Mouse (Mus musculus): ENCODE results near the gene Tnfrsf13c.

The Tnfrsf13c gene

DNA sequence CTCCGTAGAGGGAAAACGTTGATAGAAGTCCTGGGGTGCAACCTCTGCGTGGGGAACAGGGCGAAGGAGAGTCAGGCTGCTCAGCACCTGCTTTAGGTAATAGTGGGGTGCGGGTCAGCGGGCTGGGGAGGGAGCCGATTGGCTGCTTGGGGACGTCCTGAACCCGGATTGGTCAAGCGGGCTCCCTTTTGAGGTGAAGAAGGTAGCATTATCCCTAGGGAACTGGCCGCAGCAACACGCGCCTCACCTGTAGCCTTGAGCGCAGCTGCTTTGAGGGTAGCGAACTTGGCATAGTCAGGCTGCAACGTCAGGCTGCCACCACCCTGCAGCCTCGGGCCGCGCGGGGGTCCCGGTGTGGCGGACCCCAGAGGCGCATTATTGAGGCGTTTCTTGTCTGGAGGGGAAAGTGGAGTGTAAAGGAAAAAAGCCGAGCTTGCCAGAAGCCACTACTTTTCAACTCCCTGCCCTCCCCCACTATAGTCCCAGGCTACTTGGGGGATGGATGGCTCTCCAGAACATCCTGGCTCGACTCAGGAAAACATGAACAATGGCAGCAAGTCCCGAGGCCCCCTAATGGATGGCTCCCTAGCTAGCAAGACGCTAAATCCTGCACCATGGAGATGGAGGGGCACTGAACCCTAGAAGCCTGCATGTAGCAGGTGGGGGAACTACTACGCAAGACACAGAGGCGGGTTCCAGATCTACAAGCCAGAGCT is 16.5 kb downstream of the Tnfrsf13c start:
- DNase-seq (ENCODE audit: low spot score in 2 of 2): no peak

DNA sequence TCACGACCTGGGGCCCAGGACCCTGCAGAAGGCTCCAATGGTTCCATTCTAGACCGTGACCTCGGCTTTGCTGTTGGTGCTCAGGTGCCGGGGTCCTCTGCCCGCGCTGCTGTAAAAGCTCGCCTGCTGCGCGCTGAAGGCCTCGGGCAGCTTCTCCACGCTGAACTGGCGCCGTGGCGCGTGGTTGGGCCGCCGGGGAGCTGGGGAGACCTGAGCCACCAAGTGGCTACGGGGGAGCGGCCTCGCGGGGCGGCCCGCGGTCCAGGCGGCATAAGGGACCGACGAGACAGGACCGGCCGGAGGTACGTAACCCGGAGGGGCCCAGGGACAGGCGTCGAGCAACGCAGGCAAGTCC is 17.1 kb downstream of the Tnfrsf13c start:
- no peak for DNase-seq (ENCODE audit: low spot score in 2 of 2)

DNA sequence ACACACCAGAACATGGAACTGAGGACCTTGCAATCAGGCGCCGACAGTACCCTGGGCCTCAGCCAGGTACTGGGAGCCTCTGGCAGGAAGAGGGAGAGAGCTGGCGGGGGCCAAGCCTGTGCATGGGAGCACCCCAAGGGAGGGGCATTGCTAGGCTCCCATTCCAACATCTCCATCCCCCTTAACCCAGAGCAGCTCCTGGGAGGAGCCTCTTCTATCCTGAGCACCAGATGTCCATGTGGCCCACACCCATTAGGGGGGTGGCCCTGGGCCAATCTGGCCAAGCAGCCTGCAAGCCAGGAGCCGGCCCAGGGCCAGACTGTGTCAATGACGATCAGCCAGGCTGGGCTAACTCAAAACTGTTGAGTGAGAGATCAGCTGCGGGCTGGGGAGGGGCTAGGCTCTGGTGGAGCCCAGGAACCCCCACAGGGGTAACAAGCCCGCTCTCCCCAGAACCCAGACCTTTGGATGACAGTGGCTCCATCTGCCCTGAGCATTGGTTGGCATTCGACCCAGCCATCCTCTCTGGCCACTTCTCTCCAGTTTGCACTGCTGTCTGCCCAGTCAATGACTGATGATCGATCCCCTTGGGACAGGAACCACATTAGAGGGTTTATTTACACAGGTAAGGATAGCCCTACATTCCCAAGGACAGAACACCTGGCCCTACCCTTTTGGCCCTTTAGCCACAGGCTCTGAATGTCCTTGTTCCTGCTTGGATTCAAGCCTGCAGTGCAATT is 17.6 kb downstream of the Tnfrsf13c start:
- peak in 1 of 2 experiments; percentile 43 for DNase-seq (ENCODE audit: low spot score in 2 of 2)

DNA sequence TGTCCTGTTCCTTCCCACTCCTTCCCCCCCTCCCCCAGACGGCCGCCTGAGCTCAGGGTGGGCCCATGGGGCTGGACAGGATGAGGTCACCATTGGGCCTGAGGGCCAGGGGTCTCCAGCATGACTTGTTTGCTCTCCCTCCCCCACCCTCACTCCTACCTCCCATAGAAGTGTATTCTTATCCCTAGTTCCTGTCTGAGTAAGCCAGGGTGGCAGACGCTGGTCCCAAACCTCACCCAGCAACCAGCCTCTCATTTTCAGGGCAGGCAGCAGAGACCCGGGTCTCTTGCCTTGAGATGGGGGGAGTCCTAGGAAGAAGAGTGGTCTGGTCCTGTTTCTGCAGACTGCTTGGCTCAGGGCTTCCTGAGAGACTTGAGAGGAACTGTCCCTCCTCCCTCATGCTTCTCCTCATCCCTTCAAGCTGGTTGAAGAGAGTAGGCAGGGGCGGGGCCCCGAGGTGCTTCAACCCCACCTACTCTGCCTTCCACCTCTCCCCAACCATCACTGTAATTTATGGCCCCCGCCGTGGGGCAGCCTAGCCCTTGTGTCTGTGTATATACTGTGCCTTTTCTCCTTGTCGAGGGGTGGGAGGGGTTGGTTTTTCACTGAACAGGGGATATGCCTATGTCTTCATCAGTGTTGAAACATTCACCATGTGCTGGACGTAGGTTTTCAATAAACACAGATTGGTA is 19.3 kb downstream of the Tnfrsf13c start:
- no peak for DNase-seq (ENCODE audit: low spot score in 2 of 2)

DNA sequence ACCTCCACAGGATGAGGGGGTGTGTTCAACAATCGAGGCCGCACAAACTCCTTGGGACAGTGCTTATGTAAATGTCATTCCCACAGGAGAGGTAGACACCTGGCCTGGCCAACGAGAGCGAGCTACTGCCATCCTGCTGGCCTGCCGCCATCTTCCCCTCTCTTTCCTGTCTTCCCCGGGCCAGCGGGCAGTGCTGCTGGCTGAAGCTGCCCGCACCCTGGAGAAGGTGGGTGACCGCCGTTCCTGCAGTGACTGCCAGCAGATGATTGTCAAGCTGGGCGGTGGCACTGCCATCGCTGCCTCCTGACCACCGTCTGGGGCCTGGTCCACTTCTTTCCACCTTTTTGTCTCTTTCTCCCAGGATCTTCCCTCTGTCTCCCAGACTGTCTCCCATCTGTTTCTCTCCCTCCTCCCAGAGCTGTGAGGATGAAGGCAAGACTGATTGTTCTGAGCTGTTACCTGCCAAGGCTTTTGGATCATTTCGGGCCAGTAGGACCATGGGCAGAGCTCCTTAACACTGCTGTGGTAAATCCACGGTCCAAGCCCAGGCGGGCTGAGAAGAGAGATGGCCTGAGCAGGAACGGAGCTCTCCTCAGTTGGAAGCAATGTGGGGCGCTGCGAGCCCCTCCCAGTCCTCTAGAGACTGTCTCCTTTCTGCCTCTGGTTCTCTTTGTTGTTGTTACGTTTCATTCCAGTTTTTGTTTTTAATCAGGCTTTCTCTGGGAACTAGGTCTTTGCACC is 20.4 kb downstream of the Tnfrsf13c start:
- DNase-seq (ENCODE audit: low spot score in 2 of 2): no peak

DNA sequence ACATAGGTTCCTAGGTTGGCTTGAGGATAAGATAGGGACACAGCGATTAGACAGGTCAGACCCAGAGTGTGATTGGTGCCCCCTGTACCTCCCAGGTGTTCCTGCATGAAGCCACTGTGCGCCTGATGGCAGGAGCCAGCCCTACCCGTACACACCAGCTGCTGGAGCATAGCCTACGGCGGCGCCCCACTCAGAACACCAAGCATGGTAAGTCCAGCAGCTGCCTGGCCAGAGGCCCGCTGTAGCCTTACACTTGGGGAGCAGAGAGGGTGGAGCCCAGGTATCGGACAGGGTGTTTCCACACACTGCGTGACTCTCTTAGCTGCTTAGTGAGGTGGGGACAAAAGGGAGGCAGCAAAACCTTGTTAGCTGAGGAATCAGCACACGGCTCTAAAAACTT is 21.1 kb downstream of the Tnfrsf13c start:
- no peak for DNase-seq (ENCODE audit: low spot score in 2 of 2)

DNA sequence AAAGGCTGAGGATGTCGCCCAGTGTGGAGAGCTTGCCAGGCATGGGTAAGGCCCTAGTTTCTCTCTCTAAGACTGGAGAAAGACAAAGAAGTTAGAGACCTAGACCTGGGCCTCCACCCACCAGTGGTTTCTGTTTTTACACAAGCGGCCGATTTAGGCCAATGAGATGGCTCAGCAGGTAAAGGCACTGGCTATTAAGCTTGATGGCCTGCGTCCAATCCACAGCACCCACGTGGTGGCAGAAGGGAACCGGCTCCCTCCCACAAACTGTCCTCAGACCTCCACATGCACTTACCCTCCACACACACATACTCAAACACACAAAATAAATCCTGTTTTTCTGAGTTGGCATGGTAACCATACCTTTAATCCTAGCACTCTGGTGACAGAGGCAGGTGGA is 22.1 kb downstream of the Tnfrsf13c start:
- no peak for DNase-seq (ENCODE audit: low spot score in 2 of 2)

DNA sequence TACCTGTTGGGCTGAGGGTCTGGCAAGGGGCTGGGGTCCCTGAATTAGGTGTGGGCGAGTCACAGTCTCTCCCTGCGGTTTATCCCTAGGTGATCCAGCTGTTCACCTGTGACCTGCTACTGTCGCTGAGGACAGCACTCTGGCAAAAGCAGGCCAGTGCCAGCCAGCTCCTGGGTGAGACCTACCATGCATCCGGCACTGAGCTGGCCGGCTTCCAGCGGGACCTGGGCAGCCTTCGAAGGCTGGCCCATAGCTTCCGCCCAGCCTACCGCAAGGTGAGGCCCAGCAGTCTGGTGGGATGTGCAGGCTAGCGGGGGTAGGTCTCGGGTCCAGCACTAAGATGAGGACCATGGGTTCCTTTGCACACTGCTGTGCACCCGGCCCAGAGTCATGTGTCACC is 24.6 kb downstream of the Tnfrsf13c start:
- no peak for DNase-seq (ENCODE audit: low spot score in 2 of 2)

DNA sequence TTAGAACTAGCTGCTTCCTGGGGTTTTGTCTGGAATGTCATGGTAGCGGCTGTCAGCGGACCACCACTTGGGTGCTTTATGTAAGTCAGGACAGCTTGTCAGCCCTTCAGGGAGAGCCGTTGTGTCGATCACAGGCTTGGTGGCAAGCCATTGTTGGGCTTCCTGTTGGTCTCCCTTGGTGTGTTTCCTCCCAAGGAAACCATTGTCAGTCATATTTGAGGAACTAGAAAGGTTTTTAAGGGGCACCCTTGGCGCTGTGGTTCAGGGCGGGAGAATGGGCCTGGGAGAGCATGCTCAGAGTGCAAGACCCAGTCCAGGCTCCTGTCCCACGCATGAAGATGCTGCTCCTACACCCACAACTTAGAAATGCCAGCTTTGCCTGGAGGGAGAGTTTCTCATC is 25.8 kb downstream of the Tnfrsf13c start:
- no peak for DNase-seq (ENCODE audit: low spot score in 2 of 2)

DNA sequence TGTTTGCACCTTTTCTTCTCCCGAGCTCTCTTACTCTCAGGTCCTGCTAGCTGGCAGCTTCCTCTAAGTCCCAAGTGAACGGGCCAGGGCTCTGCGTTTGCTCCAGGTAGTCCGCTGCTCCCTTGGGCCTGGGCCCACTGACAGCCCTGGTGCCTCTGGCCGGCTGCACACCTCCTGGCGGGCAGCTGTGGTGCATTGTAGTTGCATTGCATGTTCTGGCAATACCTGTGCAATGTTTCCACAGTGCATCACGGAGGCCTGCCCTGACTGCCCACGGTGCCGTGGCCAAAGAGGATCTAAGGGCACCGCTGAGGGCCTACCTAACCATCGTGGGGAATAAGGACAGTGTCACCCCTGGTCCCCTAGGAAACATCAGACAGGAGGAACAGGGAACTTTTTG is 26.2 kb downstream of the Tnfrsf13c start:
- no peak for DNase-seq (ENCODE audit: low spot score in 2 of 2)

DNA sequence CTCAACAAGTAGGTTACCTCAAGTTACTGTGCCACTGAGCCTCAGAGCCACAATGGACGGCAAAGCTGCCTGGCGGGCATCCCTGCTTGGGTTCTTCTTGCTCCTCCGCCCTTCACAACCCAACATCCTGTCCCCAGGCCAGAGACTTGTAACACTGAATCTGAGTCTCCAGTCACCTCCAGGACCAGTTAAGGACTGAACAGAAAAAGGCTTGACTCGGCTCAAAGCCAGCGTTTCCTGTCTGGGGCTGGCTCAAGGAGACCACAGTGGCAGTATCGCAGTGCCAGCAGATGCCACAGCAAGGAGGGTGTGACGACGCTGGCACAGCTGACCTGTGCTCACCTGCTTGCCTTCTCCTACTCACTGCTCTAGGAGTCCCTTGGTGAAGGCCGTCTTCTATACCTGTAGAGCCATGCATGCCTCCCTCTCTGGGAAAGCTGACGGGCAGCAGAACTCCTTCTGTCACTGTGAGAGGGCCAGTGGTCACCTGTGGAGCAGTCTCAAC is 26.9 kb downstream of the Tnfrsf13c start:
- no peak for DNase-seq (ENCODE audit: low spot score in 2 of 2)

DNA sequence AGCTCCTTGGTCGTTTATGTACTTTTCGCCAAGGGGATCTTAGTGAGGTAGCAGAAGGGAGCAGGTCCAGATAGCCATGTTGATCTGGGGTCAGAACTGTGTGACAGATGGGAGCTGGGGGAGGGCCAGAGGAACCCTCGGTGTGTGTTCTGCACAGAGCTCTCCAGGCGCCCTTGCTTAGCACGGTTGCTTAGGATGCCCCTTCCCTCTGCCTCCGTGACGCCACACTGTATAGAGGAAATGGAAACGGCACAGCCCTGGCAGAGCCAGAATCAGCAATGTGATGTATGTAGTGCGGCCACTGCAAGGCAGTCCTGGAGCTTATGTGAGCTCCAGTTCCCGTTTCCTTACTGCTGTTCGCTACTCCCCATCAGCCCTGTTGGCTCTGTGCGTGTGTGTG is 27.9 kb downstream of the Tnfrsf13c start:
- DNase-seq (ENCODE audit: low spot score in 2 of 2): no peak

DNA sequence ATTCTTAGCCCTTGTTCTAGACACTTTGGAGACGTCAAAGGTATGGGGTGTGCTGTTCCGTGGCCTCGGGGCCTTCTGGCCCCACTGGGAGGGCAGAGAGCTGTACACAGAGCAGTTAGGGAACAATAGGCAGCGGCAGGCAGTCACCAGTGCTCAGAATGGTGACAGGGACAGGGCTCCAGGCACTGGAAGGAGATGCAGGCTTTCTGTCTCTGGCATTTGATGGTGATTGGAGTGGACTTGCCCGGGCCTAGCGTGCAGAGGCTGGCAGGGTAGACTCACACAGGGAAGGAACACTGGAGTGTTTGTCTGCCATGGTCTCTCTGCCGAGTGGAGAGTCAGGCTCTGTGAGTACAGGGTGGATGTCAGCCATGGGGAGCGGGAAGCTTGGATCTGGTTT is 31.6 kb downstream of the Tnfrsf13c start:
- no peak for DNase-seq (ENCODE audit: low spot score in 2 of 2)

DNA sequence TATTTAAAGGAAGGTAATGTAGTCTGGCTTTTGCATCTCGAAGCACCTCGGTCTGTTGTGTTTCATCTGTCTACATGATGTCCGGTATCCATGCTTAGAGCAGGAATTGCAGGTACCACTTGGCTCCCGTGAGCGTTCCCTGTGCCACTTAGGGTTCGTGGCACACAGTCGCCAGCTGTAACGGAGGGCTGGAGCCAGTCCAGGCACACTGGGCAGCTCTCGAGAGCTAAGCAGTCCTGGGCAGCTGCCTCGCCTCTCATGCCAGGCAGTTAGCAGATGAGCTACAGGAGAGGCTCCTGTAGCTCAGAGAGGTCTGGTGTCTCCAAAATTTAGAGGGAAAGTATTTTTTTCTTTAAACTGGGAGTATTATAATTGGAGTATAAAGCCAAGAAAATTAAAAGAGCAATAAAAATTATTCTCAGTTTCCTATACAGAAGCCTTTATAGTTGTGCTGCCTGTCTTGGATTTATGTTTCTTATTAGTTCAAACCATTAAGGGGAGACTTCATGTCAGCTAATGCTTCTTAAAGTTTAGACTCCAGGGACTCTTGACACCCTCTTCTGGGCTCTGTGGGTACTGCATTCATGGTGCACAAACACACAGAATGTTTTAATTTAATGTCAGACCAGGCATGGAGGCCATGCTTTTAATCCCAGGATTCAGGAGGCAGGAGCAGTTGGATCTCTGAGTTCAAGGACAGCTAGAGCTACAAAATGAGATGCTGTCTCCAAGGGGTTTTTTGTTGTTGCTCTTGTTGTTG is 35.5 kb downstream of the Tnfrsf13c start:
- DNase-seq (ENCODE audit: low spot score in 2 of 2): no peak

DNA sequence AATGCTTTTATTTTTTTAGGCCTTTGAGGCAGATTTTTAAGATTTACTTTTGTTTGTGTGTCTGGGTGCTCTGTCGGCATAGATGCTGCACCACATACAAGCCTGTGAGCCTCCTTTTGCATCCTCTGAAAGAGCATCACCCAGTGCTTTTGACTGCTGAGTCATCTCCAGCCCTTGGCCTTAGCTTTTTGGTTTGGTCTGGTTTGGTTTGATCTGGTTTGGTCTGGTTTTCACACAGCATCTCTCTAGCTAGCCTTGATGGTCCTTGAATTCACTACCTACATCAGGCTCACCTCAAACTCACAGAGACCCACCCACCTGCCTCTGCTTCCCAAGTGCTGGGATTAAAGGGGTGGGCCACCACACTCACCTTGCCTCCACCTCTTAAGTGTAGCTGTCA is 36.2 kb downstream of the Tnfrsf13c start:
- DNase-seq (ENCODE audit: low spot score in 2 of 2): no peak

DNA sequence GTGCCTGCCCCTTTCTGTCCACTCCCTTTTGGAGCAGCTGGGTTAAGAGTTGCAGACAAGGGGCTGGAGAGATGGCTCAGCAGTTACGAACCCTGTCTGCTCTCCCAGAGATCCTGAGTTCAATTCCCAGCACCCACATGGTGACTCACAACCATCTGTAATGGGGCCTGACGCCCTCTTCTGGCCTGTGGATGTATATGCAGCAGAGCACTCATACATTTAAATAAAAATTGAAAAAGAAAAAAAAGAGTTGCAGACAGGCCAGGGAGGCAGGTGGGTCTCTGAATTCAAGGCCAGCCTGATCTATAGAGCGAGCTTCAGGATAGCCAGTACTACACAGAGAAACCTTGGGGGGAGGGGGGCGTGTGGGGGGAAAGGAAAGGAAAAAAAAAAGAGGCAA is 36.8 kb downstream of the Tnfrsf13c start:
- no peak for DNase-seq (ENCODE audit: low spot score in 2 of 2)

DNA sequence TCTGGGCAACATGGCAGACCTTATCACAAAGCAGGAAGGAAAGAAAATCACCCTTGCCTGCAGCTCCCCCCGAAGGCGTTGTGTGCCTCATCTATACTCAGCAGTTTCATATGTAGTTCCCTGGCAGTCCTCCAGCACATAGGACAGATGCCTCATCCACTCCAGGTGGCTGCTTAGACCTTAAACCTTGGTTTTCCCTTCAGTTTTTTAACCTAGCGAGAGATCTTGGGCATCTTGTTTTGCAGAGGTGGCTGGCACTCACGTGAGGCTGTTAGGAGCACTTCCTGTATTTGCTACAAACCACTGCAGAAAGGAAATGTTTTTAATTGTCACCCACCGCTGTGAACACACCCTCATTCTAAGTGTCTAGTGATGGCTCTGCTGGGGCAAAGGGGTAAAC is 37.2 kb downstream of the Tnfrsf13c start:
- DNase-seq (ENCODE audit: low spot score in 2 of 2): no peak

DNA sequence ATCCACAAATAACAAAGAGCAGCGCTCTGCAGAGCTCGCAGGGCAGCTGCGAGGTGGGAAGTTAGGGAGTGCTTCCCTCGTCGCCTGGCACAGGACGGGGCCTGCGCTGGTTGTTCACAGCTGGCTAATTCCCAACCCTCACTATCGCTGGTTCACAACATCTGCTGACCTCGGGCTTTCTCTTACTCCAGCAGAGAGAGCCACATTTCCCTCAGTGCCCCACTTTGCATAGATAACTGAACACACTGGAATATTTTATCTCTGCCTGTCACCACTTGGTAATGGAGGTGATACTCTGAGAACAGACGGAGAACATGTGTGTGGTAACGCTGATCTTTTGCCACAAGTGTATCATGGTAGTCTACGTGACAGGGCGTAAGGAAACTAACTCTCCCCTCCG is 38.0 kb downstream of the Tnfrsf13c start:
- DNase-seq (ENCODE audit: low spot score in 2 of 2): no peak

DNA sequence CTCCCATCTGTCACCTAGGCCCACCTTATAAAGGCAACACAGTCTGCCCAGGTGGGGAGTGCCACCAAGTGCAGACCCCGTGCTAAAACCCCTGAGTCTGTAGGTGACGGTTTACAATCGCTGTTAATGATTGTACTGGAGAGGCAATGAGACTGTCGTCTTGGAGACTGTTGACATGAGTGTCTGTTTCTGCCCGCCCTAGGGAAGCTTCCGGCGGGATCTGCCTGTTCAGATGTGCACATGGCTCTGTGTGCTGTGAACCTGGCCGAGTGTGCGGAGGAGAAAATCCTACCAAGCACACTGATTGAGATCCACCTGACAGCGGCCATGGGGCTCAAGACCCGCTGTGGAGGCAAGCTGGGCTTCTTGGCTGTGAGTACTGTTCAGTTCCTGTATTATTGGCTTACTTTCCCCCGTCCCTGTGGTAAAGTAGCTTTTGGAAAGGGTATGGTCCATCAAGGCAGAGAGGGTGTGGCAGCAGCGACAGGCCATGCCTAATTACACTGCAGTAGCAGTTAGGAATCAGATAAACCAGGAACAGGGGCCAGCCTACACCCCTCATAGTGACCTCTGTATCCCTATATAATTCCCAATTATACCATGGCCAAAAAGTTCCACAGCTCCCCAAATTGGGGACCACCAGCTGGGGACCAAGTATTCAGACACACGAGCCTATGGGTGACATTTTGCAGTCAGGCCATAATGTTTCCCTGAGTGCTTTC is 38.9 kb downstream of the Tnfrsf13c start:
- no peak for DNase-seq (ENCODE audit: low spot score in 2 of 2)

DNA sequence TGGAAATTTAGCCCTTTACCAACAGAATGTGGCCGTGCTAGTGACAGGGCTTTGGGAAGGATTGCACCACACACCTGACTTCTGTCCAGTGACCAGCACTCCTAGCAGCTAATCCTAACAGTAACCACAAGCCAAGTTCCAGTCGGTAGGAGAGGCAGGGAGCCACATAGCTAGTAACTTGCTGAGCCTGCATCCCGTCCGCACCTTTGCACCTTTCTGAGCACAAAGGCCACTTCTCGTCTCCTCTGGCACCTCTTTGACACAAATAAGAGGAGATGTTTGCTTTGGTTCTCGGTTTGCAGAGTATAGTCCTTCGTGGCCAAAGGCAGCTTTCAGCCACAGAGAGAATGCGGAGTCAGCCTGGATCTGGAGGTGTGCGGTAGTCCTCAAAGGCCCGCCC is 39.5 kb downstream of the Tnfrsf13c start:
- no peak for DNase-seq (ENCODE audit: low spot score in 2 of 2)

DNA sequence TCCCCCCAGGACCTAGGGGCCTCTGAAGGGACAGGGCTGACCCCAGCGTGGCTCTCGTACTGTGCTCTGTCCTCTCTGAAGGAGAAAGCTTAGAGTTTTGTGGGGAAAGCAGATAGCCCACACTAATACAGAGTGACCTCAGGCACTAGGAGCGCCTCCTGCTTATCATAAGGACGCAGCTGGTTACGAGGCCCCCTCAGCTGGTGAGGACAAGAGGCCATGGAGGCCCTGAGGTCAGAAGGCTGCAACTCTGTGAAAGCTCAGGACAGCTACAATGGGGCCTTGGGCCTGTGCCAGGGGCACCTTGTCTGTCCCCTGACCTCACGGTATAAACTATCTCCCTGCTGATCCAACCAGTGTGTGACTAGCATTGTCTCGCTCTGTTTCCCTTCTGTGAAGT is 40.0 kb downstream of the Tnfrsf13c start:
- no peak for DNase-seq (ENCODE audit: low spot score in 2 of 2)

Measured in left cerebral cortex, adult 9 months (tissue).